Mouse (Mus musculus): ENCODE measurements around the gene Fgf12. TPM values are rescaled to one million over a fixed set of nuclear protein-coding genes. Genes with fewer than 3 reads are reported as not detected.

The Fgf12 gene
- polyA plus RNA-seq, 1 experiment from 2014 or later: 79.8 TPM

DNA sequence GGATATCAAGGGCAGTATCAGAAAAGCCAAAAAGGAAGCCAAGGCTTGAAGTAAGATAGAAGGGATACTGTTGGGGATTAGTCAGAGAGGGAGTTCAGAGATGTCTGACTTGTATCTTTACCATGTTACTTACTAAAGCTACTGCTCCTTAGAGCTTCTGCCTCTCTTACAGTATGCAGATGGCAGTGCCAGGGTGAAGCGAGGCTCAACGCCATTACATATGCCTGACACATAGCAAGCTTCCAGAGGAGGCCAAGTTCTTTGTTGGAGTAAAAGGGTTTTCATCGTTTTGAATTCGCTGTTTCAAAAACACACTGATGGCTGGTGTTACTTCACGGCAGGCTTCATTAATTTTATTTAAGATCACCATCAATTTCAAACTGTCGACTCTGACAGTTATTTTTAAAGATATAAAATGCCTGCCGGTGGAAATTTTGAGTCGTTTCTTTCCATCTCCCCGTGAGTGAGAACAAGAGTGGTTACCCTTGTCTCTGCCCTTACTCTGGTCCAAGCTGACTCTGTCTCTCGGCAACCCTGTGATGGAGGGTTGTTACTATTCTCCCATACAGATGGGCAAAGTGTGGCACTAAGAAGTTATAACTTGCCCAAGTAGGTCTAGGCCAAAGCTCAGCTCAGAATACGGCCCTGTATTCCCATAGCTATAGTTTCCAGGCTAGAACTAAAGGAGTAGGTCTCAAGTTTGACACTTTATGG lies 121.9 kb downstream of the Fgf12 start:
- no peak overlapping the region for H3K27ac ChIP-seq (ENCODE audit: low read depth, low read length)
- no peak for ATAC-seq (ENCODE audit: low read depth)
- H3K4me2 ChIP-seq (ENCODE audit: low read depth, low read length): no peak overlapping the region
- no peaks in the 10 kb centered on the region for H3K36me3 ChIP-seq (ENCODE audit: control insufficient read depth, insufficient read depth, low read length)
- no peak overlapping the region for H3K4me3 ChIP-seq (ENCODE audit: low read depth, low read length)
- H3K27me3 ChIP-seq (ENCODE audit: control insufficient read depth, insufficient read depth, low read length): no peaks in the 10 kb centered on the region
- no peaks in the 10 kb centered on the region for H3K4me1 ChIP-seq (ENCODE audit: control insufficient read depth, insufficient read depth, low read length)
- WGBS: 66% methylated on average over 11 of the region's 11 CpGs
- H3K9me3 ChIP-seq (ENCODE audit: control insufficient read depth, low read length): no peaks in the 10 kb centered on the region
- no peak overlapping the region for H3K9ac ChIP-seq (replicated peaks; ENCODE audit: low read depth, low read length)

DNA sequence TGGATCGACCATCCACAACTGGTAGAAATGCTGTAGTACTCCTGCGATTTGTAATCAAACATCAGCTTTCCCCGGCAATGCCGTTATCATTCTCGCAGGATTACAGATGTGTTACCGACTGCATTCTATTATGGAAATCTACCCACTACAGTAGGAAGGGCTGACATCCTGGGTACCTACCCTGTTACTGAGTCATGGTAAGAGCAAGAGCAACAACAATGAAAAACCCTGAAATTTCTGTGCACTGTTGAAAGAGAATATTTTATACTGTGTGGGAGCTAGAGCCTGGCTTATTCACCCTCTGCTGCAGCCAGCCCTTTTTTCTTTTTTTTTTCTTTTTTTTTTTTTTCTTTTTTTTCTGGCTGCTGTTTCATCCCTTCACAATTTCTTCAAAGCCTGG lies 126.6 kb downstream of the Fgf12 start:
- Histone ChIP-seq H3K27me3 (ENCODE audit: control insufficient read depth, insufficient read depth, low read length) (no peaks in the 10 kb centered on the region), H3K9me3 (ENCODE audit: control insufficient read depth, low read length) (no peaks in the 10 kb centered on the region), H3K4me1 (ENCODE audit: control insufficient read depth, insufficient read depth, low read length) (no peaks in the 10 kb centered on the region), H3K36me3 (ENCODE audit: control insufficient read depth, insufficient read depth, low read length) (no peaks in the 10 kb centered on the region), H3K4me2 (ENCODE audit: low read depth, low read length) (no peak overlapping the region), H3K9ac (replicated peaks; ENCODE audit: low read depth, low read length) (no peak overlapping the region), H3K4me3 (ENCODE audit: low read depth, low read length) (no peak overlapping the region), H3K27ac (ENCODE audit: low read depth, low read length) (no peak overlapping the region)
- 91% methylated on average over 6 of the region's 6 CpGs for WGBS
- no peak for ATAC-seq (ENCODE audit: low read depth)

DNA sequence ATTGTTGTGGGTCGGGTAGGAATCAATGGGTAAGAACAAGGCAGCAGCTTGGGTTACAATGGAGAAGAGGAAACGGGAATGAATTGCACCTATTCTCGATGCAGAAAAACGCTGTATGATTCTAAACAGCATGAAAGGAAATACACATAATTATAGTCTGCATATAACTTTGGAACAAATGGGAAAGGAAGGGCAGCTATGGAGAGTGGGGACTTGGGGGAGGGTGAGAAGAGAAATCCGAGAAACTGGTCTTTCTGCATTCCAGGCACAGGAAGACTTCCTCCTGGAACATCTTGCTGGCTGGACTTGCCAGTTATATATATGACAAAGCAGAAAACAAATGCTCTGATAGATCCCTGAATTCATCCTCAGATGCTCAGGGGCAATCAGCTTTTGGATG lies 127.2 kb downstream of the Fgf12 start:
- Histone ChIP-seq H3K36me3 (ENCODE audit: control insufficient read depth, insufficient read depth, low read length) (no peaks in the 10 kb centered on the region), H3K4me1 (ENCODE audit: control insufficient read depth, insufficient read depth, low read length) (no peaks in the 10 kb centered on the region), H3K9ac (replicated peaks; ENCODE audit: low read depth, low read length) (no peak overlapping the region), H3K4me3 (ENCODE audit: low read depth, low read length) (no peak overlapping the region), H3K27ac (ENCODE audit: low read depth, low read length) (no peak overlapping the region), H3K4me2 (ENCODE audit: low read depth, low read length) (no peak overlapping the region), H3K27me3 (ENCODE audit: control insufficient read depth, insufficient read depth, low read length) (no peaks in the 10 kb centered on the region), H3K9me3 (ENCODE audit: control insufficient read depth, low read length) (no peaks in the 10 kb centered on the region)
- WGBS: 73% methylated on average over 5 of the region's 5 CpGs
- ATAC-seq (ENCODE audit: low read depth): no peak

DNA sequence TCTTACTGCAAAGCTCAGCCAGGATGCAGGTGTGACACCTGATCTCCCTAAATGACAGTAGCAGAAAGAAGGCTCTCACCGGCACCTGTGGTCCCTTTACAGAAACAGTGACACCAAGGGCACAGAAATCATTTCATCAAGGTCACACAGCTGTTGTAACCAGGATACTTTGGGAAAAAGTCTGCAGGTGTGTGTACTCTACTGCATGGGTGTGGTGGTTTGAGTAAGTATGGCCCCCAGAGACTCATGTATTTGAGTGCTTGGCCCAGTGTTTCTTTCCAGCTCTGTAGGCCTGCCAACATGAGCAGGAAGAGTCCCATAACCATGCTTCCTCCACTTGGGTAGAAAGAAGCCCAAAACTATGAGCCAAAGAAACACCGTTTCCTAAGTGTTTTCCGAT lies 138.5 kb downstream of the Fgf12 start:
- Histone ChIP-seq H3K27me3 (ENCODE audit: control insufficient read depth, insufficient read depth, low read length) (no peaks in the 10 kb centered on the region), H3K4me1 (ENCODE audit: control insufficient read depth, insufficient read depth, low read length) (no peaks in the 10 kb centered on the region), H3K9ac (replicated peaks; ENCODE audit: low read depth, low read length) (no peak overlapping the region), H3K9me3 (ENCODE audit: control insufficient read depth, low read length) (no peaks in the 10 kb centered on the region), H3K36me3 (ENCODE audit: control insufficient read depth, insufficient read depth, low read length) (no peaks in the 10 kb centered on the region), H3K4me2 (ENCODE audit: low read depth, low read length) (no peak overlapping the region), H3K27ac (ENCODE audit: low read depth, low read length) (no peak overlapping the region), H3K4me3 (ENCODE audit: low read depth, low read length) (no peak overlapping the region)
- ATAC-seq (ENCODE audit: low read depth): no peak
- 93% methylated on average over 3 of the region's 3 CpGs for WGBS

DNA sequence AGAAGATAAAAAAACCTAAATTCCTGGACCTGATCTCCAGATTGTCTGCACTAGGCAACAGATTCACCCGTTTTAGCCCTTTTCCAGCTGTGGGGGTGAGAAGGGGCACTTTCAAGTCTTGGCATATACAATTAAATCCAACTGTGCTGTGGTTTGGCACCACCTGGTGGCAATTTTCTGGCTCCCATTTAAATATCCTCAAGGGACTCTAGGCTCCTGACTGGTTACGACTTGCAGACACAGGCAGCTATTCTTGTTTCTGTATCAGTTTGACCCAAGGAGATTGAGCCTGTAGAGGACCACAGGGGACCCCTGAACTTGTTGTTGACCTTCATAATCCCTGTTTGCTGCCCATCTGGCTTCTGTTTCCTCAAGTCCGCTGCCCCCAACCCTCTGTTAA lies 141.9 kb downstream of the Fgf12 start:
- no peaks in the 10 kb centered on the region for H3K4me1 ChIP-seq (ENCODE audit: control insufficient read depth, insufficient read depth, low read length)
- H3K4me3 ChIP-seq (ENCODE audit: low read depth, low read length): no peak overlapping the region
- H3K4me2 ChIP-seq (ENCODE audit: low read depth, low read length): no peak overlapping the region
- H3K27ac ChIP-seq (ENCODE audit: low read depth, low read length): no peak overlapping the region
- 13% methylated on average over 3 of the region's 3 CpGs for WGBS
- H3K9ac ChIP-seq (replicated peaks; ENCODE audit: low read depth, low read length): no peak overlapping the region
- no peaks in the 10 kb centered on the region for H3K36me3 ChIP-seq (ENCODE audit: control insufficient read depth, insufficient read depth, low read length)
- H3K9me3 ChIP-seq (ENCODE audit: control insufficient read depth, low read length): no peaks in the 10 kb centered on the region
- H3K27me3 ChIP-seq (ENCODE audit: control insufficient read depth, insufficient read depth, low read length): no peaks in the 10 kb centered on the region
- no peak for ATAC-seq (ENCODE audit: low read depth)

DNA sequence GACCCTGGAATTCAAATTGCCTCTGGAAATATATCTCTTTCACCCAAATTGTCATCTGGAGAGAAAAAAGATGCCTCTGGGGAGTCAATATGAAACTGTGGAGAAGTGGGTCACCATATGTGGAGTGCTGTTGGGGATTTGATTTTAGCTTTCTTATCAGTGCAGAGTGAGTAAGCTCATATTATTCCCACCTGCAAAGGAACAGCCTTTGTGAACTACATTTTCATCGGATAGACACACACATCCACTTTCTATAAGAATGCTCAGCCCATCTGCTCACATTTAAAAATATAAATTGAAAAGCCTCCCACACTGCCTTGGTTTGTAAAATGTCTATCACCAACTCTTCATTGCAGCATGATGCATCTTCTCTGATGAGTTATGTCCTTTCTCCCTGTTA lies 149.7 kb downstream of the Fgf12 start:
- H3K36me3 ChIP-seq (ENCODE audit: control insufficient read depth, insufficient read depth, low read length): no peaks in the 10 kb centered on the region
- 84% methylated on average over 1 of the region's 1 CpGs for WGBS
- H3K27me3 ChIP-seq (ENCODE audit: control insufficient read depth, insufficient read depth, low read length): no peaks in the 10 kb centered on the region
- no peaks in the 10 kb centered on the region for H3K9me3 ChIP-seq (ENCODE audit: control insufficient read depth, low read length)
- H3K9ac ChIP-seq (replicated peaks; ENCODE audit: low read depth, low read length): no peak overlapping the region
- no peak overlapping the region for H3K4me2 ChIP-seq (ENCODE audit: low read depth, low read length)
- no peak overlapping the region for H3K4me3 ChIP-seq (ENCODE audit: low read depth, low read length)
- no peak for ATAC-seq (ENCODE audit: low read depth)
- H3K4me1 ChIP-seq (ENCODE audit: control insufficient read depth, insufficient read depth, low read length): no peaks in the 10 kb centered on the region
- H3K27ac ChIP-seq (ENCODE audit: low read depth, low read length): no peak overlapping the region

DNA sequence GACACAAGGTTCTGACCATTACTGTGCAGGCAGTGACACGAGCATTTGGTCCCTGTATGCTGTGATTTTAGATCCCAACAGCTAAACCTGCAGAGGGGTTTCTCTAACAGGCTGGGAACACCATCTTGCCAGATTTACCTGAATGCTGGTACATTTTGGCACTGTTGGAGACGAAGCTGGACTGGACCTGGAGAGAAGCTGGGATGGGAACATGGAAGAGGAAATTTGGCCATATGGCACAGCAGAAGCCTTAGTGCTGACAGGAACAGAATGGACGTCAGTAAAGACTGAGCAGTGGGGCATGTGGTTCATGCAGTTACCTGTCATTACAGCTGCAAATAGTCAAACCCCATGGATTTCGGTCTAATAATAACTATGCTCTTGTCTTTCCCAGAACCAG lies 151.1 kb downstream of the Fgf12 start:
- H3K9me3 ChIP-seq (ENCODE audit: control insufficient read depth, low read length): no peaks in the 10 kb centered on the region
- H3K27ac ChIP-seq (ENCODE audit: low read depth, low read length): no peak overlapping the region
- H3K4me1 ChIP-seq (ENCODE audit: control insufficient read depth, insufficient read depth, low read length): no peaks in the 10 kb centered on the region
- no peak overlapping the region for H3K4me2 ChIP-seq (ENCODE audit: low read depth, low read length)
- no peaks in the 10 kb centered on the region for H3K27me3 ChIP-seq (ENCODE audit: control insufficient read depth, insufficient read depth, low read length)
- ATAC-seq (ENCODE audit: low read depth): no peak
- no peak overlapping the region for H3K4me3 ChIP-seq (ENCODE audit: low read depth, low read length)
- 81% methylated on average over 4 of the region's 4 CpGs for WGBS
- no peak overlapping the region for H3K9ac ChIP-seq (replicated peaks; ENCODE audit: low read depth, low read length)
- no peaks in the 10 kb centered on the region for H3K36me3 ChIP-seq (ENCODE audit: control insufficient read depth, insufficient read depth, low read length)

DNA sequence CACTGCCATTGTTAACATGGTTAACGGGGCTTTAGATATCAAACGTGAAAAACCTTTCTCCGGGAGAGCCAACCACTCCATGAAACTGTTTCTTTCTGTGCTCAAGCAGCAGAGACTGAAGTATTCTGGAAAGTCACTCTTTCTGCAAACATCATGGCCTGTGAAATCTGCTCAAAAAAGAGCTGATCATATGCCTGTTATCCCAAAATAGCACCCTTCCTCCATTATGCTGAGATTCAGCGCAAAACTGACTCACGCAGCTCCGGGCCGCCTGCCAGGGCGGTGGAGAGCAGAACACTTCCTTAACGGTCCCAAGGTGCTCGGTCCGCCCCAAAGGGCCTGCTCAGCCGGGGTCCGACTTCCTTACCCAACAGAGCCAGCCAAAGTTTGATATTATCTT lies 156.8 kb downstream of the Fgf12 start:
- Histone ChIP-seq H3K27ac (ENCODE audit: low read depth, low read length) (no peak overlapping the region), H3K4me3 (ENCODE audit: low read depth, low read length) (no peak overlapping the region), H3K4me1 (ENCODE audit: control insufficient read depth, insufficient read depth, low read length) (no peaks in the 10 kb centered on the region), H3K4me2 (ENCODE audit: low read depth, low read length) (no peak overlapping the region), H3K9me3 (ENCODE audit: control insufficient read depth, low read length) (no peaks in the 10 kb centered on the region), H3K36me3 (ENCODE audit: control insufficient read depth, insufficient read depth, low read length) (no peaks in the 10 kb centered on the region), H3K9ac (replicated peaks; ENCODE audit: low read depth, low read length) (no peak overlapping the region), H3K27me3 (ENCODE audit: control insufficient read depth, insufficient read depth, low read length) (no peaks in the 10 kb centered on the region)
- WGBS: 84% methylated on average over 13 of the region's 13 CpGs
- no peak for ATAC-seq (ENCODE audit: low read depth)

DNA sequence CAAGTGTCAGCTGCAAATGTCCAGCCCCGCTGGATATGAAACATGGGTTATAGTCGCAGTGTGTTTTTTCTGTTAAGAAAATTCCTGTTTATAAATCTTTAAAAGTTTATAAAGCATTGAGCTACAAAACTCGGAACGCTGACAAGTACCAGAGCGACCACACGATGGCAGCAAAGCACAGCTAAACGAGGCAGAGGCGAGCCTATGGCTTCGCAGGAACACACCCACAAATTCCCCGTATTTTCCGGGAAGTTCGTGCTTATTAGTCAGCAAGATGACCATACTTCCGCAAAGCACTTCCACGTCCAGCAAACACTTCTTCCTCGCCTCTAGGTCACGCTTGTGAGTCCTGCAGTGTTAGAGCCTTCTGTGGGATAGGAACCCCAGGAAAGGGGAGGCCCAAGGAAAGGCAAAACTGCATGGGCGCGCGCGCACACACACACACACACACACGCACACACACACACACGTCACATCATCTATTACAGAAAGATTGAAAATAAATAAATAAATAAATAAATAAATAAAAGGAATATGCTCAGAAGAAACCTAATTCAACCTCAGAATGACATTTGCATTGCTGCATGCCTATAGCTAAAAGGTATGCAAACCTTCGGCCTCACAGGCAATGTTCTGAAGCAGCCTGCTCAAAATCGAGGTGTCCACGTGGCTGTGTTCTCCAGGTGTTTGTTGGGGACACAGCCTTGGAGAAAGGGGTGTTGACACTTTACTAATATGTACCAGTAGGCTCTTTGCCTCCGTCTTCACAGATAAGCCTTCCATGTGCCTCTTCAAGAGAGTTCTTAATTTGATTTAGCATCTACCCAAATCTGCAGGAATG lies 159.6 kb downstream of the Fgf12 start:
- Histone ChIP-seq H3K9me3 (ENCODE audit: control insufficient read depth, low read length) (no peaks in the 10 kb centered on the region), H3K36me3 (ENCODE audit: control insufficient read depth, insufficient read depth, low read length) (no peaks in the 10 kb centered on the region), H3K4me1 (ENCODE audit: control insufficient read depth, insufficient read depth, low read length) (no peaks in the 10 kb centered on the region), H3K27ac (ENCODE audit: low read depth, low read length) (no peak overlapping the region), H3K27me3 (ENCODE audit: control insufficient read depth, insufficient read depth, low read length) (no peaks in the 10 kb centered on the region), H3K4me2 (ENCODE audit: low read depth, low read length) (peak overlapping the region; percentile 39), H3K9ac (replicated peaks; ENCODE audit: low read depth, low read length) (no peak overlapping the region), H3K4me3 (ENCODE audit: low read depth, low read length) (no peak overlapping the region)
- WGBS: 30% methylated on average over 26 of the region's 26 CpGs
- peak; percentile 87 for ATAC-seq (ENCODE audit: low read depth)
